Mouse (Mus musculus): ENCODE data around the gene Catsper4. TPM values are rescaled to one million over a fixed set of nuclear protein-coding genes. Genes with fewer than 3 reads are reported as not detected.
A peak's percentile ranks its signal among the peaks of the same experiment; 100 is the strongest.

Catsper4 gene
- polyA plus RNA-seq, 1 experiment from 2014 or later = 0.23 TPM

DNA sequence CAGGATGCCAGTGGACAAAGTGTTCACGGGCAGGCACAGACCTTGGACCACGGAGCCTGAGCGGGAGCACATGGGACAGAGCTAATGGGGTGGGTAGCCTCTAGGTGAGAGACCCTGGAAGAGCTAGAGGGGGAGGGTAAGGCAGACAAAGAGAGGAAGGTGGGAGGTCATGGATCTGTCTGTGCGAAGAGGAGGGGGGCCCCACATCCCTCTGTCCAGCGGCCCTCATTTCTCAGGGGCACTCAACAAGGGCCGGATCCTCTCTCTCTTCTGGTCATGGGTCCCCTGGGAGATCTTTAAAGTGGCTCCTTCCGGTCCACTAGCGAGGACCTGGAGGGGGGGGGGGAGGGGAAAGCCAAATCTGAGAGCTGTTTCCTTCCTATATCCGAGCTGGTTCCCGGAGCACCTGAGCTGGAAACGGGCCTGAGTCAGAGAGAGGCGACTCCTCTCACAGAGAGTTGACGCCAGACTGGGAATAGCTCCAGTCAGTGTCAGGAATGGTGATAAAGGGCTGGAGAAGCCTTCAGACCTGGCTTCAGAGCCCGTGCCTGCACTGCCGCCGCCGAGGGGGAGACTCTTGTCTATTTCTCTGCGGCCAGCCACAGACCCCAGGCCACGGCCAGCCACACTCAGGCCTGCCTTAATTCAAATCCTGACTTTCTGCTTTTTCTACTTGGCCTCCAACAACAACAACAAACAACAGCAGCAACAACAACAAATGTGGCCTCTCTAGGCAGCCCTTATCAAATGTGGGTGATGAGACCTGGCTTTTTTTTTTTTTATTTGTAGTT is 29.4 kb upstream of the Catsper4 start:
- H3K4me3 ChIP-seq = no peak overlapping the region
- no peaks in the 10 kb centered on the region for H3K36me3 ChIP-seq
- 13% methylated on average over 19 of the region's 19 CpGs for WGBS
- H3K27me3 ChIP-seq = peaks cover 48% of the 10 kb centered on the region
- ATAC-seq (ENCODE audit: low FRiP score, low read depth) = no peak
- peak overlapping the region; percentile 35; the same call in 1 of the 2 replicates for H3K9ac ChIP-seq
- no peak overlapping the region for H3K27ac ChIP-seq
- H3K4me1 ChIP-seq = peaks cover 48% of the 10 kb centered on the region
- H3K9me3 ChIP-seq = no peaks in the 10 kb centered on the region
- H3K4me2 ChIP-seq (replicated peaks) = 0 out of 2 replicates have a peak overlapping the region, but pooled peaks have one; percentile 9

DNA sequence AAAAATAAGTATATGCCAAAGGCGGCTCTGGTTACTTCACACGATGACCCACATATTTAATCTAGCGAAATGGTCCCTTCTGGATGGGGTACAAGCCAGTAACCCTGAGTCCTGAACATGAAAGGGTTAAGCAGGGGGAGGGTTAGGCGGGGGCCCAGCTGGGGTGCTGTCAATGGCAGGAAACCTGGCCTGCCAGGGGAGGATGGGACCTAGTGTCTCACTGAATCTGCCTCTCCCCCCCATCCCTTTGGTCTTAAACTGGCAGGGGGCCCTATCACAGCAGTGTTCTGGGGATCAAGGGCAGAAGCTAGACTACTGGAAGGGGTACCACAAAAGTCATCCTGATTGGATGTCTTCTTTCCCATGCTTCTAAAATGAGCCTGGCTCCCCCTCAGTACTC is 28.7 kb upstream of the Catsper4 start:
- H3K4me2 ChIP-seq (replicated peaks) = no peak overlapping the region
- 26% methylated on average over 4 of the region's 4 CpGs for WGBS
- H3K36me3 ChIP-seq = no peaks in the 10 kb centered on the region
- peaks cover 55% of the 10 kb centered on the region for H3K27me3 ChIP-seq
- peak overlapping the region; percentile 35; the same call in 1 of the 2 replicates for H3K9ac ChIP-seq
- peaks cover 55% of the 10 kb centered on the region for H3K4me1 ChIP-seq
- no peak for ATAC-seq (ENCODE audit: low FRiP score, low read depth)
- H3K9me3 ChIP-seq = no peaks in the 10 kb centered on the region
- H3K27ac ChIP-seq = no peak overlapping the region
- H3K4me3 ChIP-seq = no peak overlapping the region

DNA sequence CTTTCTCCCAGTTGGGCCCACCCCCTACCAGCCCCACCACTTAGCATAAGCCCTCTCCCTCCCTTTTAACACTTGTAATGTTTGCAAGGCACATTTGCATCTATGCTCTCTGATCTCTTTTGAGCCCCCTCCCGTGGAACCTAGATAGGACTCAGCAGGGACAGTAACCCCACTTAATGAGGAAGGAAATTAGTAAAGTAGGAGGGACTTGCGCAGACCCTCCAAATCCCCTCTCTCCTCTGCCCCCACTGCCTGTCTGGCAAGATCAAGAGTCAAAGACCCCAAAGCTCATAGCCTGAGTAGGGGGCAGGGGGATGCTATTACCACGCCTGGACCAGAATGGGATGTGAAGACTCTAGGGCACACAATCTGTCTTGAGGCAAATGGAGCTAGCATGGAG is 27.7 kb upstream of the Catsper4 start:
- no peak overlapping the region for H3K9ac ChIP-seq
- H3K27me3 ChIP-seq = peaks cover 65% of the 10 kb centered on the region
- no peak overlapping the region for H3K27ac ChIP-seq
- H3K36me3 ChIP-seq = no peaks in the 10 kb centered on the region
- H3K9me3 ChIP-seq = no peaks in the 10 kb centered on the region
- H3K4me3 ChIP-seq = no peak overlapping the region
- no peak for ATAC-seq (ENCODE audit: low FRiP score, low read depth)
- no peak overlapping the region for H3K4me2 ChIP-seq (replicated peaks)
- 36% methylated on average over 3 of the region's 3 CpGs for whole genome bisulfite sequencing
- H3K4me1 ChIP-seq = peaks cover 65% of the 10 kb centered on the region

DNA sequence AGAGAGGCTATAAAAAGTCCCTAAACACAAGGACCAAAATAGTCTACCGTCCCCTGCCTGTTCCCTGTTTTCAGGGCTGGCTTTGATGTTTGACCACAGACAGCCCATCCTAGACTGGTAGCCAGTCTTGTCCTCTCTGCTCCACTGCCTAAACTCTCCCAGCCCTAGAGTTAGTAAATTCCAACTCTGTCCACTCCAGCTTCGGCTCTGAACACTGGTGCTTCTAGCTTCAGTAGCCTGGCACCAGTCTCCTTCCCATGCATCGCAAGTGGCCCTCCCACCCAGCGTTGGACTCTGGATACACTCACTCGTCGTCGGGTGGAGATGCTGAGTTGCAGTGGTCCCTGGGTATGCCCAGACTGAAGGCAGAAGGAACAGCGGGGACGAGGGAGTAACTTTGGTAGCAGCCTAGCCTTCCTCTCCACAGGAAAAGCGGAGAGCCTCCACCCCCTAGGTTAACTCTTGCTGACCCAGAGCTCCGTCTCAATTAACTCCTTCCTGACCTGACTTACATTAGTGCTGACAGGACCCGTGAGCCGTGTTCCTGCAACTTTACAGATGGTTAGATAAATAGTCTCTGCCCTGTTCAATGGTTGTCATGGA is 26.6 kb upstream of the Catsper4 start, which contains the start of gene Grrp1:
Gene Grrp1, minus strand, starts transcription at position 385 of the 603 bp plus-strand sequence.
- peaks cover 75% of the 10 kb centered on the region for H3K27me3 ChIP-seq

DNA sequence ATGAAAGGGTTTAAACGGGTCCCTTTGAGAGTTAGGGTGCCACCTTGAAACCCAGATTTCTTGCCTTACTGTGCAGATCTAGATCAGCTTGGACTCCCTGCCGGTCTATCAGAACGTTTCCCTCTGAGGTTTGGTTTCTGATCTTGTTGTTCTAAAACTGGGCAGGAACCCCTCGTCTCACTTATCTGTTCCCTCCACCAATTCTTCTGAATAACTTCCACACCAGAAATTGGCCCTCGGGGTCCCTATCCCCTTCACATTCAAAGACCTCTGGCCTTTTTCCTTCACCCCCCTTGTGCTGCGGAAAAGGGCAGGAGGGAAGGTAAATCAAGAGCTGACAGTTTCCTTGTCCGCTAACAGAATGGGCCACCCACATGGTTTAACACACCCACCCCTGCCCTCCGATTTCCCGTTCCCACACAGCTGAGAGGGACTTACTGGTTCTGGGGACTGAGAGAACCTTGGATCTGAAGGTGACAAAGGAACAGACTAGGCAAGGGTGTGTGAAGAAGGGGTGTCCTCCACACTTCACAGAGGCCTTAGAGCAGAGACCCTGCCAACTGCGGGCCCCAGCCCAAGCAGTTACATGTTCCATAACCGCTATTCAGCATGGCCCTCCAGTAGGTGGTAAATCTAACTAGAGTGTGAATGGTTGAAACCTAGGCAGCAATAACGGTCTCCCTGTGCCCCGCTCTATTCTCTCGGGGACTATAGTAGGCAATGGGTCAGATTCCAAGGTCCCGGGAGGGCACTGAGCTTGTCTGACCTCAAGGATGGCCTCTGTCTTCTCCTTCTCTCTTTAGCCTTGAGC is 25.9 kb upstream of the Catsper4 start:
- WGBS = 11% methylated on average over 15 of the region's 15 CpGs
- Histone ChIP-seq H3K9ac (peak overlapping the region; percentile 56), H3K9me3 (no peaks in the 10 kb centered on the region), H3K4me1 (peaks cover 71% of the 10 kb centered on the region), H3K36me3 (no peaks in the 10 kb centered on the region), H3K4me2 (replicated peaks) (peak overlapping the region; percentile 93), H3K4me3 (peak overlapping the region; percentile 56), H3K27ac (peak overlapping the region; percentile 10; the same call in 1 of the 2 replicates), H3K27me3 (peaks cover 82% of the 10 kb centered on the region)
- ATAC-seq (ENCODE audit: low FRiP score, low read depth) = no peak

More for the DNA sequence above, 26.6 kb upstream of the Catsper4 start, which contains the start of gene Grrp1:
- Histone ChIP-seq H3K36me3 (no peaks in the 10 kb centered on the region), H3K9me3 (no peaks in the 10 kb centered on the region), H3K27ac (0 out of 2 replicates have a peak within 1 kb of the TSS, but pooled peaks have one; percentile 10), H3K4me1 (peaks cover 71% of the 10 kb centered on the region), H3K4me3 (peak within 1 kb of the TSS; percentile 56), H3K9ac (peak within 1 kb of the TSS; percentile 56), H3K4me2 (replicated peaks) (peak within 1 kb of the TSS; percentile 93)
- under 1% methylated on average over 13 of the region's 13 CpGs for WGBS
- ATAC-seq (ENCODE audit: low FRiP score, low read depth) = no peak

DNA sequence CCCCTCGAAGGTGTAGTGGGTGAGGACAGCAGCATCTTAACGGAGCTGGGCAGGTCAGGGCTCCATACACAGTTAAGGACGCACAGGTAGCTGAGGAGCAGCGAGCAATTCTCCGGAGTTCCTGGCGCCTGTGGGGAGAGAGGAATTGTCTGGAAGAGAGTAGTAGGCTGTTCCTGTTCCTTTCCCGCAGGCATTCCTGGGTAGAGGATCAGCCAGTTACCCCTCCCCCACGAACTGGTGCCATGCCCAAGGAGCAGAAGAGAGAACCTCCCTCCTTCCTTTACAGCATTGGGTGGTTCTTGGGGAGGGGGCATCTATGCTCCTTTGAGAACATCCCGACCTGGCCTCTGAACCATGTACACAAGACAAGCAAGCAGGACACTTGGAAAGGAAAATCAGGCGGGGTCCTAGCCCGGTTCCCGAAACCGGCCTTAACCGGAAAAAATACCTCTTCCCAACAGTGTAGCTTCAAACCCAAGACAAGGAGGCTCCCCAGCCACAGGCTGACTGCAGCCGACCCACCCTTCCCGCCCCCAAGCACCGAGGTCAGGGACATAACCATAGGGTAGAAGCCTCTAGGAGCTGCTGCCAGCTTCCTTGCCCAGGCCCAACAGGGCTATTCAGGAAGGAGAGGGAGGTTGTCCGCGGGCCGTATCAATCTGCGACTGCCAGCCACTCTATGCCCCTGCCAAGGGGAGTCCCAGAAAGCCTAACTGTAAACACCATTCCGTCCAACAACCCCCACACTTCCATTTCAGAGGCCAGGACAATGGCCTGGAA is 25.1 kb upstream of the Catsper4 start:
- Histone ChIP-seq H3K27ac (peak overlapping the region; percentile 10; the same call in 1 of the 2 replicates), H3K4me1 (peaks cover 71% of the 10 kb centered on the region)

DNA sequence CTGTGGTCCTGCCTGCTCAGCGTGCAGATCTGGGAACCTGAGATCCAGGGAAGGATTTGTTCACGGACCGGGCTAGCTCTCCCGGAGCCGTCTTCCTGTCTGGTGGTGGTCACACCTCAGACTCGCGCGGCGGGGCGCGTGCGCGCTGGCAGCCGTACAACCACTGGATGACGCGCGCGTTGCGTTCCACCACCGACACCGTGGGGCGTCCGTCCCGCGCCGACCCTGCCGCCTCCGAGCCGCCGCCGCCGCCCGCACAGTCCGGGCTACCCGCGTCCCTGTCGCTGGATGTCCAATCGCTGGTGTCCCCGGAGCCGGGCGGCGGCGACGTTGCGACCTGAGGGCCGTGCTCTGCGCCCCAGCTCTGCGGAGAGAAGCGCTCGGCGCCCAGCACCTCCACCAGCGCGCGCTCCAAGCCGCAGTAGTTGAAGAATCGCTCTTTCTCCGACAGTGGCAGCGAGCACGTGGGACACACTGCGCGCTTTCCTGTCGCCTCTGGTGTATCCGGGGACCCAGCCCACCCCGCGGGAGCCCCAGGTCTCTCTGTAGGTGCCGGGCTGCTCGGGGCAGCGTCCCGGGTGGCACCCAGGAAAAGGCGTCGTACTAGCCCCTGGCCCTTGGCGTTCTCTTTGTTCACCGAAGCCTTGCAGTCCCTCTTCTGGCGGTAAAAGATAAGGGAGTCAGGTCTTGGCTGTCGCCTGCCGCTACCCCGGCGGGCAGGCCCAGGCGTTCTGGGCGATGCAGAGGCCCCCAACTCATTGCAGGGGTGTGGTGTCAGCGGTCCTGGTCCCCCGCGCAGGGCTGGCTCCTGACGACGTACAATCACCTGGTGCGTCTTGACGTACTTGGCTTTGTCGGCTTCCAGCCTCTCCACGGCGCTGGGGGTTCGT is 24.3 kb upstream of the Catsper4 start:
- WGBS = under 1% methylated on average over 91 of the region's 91 CpGs
- no peak overlapping the region for H3K27ac ChIP-seq
- H3K4me3 ChIP-seq = peak overlapping the region; percentile 56
- ATAC-seq (ENCODE audit: low FRiP score, low read depth) = no peak
- H3K36me3 ChIP-seq = no peaks in the 10 kb centered on the region
- peak overlapping the region; percentile 69 for H3K9ac ChIP-seq
- H3K9me3 ChIP-seq = no peaks in the 10 kb centered on the region
- H3K4me2 ChIP-seq (replicated peaks) = peak overlapping the region; percentile 93
- peaks cover 99% of the 10 kb centered on the region for H3K27me3 ChIP-seq
- H3K4me1 ChIP-seq = peaks cover 63% of the 10 kb centered on the region

More for the DNA sequence above, 25.1 kb upstream of the Catsper4 start:
- Histone ChIP-seq H3K9me3 (no peaks in the 10 kb centered on the region), H3K9ac (peak overlapping the region; percentile 69), H3K27me3 (peaks cover 90% of the 10 kb centered on the region), H3K4me2 (replicated peaks) (peak overlapping the region; percentile 93), H3K36me3 (no peaks in the 10 kb centered on the region), H3K4me3 (peak overlapping the region; percentile 56)
- ATAC-seq (ENCODE audit: low FRiP score, low read depth) = no peak
- 9% methylated on average over 22 of the region's 22 CpGs for WGBS

DNA sequence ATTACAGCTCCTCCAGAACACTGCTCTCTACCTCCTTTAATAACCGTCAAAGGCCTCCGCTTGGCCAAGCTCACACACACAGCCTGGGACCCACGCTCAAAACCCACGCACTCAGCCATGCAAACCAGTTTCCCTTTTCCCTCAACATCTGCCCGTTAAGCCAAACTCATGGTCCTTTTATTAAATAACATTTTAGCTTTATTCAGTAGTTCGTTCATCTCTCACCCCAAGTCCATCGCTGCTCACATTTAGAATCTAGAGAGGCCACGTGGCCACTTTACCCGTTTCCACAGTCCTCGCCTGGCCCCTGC is 23.7 kb upstream of the Catsper4 start:
- H3K9ac ChIP-seq = 0 out of 2 replicates have a peak overlapping the region, but pooled peaks have one; percentile 20
- H3K9me3 ChIP-seq = no peaks in the 10 kb centered on the region
- H3K4me1 ChIP-seq = peaks cover 62% of the 10 kb centered on the region
- H3K4me2 ChIP-seq (replicated peaks) = peak overlapping the region; percentile 93
- H3K27ac ChIP-seq = no peak overlapping the region
- H3K36me3 ChIP-seq = no peaks in the 10 kb centered on the region
- peak overlapping the region; percentile 56 for H3K4me3 ChIP-seq
- peaks cover 98% of the 10 kb centered on the region for H3K27me3 ChIP-seq
- 11% methylated on average over 10 of the region's 10 CpGs for WGBS
- no peak for ATAC-seq (ENCODE audit: low FRiP score, low read depth)

DNA sequence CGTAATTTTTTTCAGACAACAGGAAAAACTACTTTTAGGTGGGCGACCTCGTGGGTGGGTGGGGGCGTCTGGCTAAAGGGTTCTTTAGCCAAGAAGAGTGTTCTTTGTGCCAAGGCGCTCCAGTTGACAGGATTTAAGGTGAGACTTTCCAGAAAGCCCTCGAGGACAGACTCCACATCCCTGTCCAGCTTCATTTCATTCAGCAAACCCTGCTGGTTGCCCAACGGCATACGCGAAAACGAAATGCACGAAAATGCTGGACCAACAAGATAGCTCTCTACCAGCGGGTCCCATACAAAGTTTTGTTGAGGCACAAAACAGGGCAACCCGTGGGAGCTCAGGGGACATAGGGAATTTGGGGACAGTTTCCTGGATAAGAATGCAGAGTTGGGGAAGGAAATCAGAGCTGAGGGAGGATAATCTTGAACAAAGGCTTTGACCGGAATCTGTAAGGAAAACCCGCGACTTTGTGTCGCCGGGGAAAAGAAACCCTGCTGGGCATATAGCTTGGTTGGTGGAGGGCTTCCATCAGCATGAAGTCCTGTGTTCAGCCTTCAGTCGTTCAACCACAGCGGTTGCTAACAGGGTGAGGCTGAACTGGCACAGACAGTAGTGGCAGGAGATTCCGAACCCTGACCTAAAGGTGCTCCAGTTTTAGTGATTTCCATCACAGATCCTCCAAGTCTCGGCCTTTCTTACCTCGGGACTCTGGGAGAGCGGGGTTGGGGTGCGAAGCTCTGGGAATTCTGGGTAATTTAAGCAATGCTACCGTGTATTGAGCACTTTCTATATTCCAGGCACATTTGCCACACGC is 23.1 kb upstream of the Catsper4 start:
- ATAC-seq (ENCODE audit: low FRiP score, low read depth) = no peak
- H3K27me3 ChIP-seq = peaks cover 93% of the 10 kb centered on the region
- 7% methylated on average over 27 of the region's 27 CpGs for WGBS
- no peak overlapping the region for H3K27ac ChIP-seq
- no peaks in the 10 kb centered on the region for H3K36me3 ChIP-seq
- peak overlapping the region; percentile 48; the same call in 1 of the 2 replicates for H3K9ac ChIP-seq
- H3K9me3 ChIP-seq = no peaks in the 10 kb centered on the region
- H3K4me3 ChIP-seq = peak overlapping the region; percentile 56
- peaks cover 64% of the 10 kb centered on the region for H3K4me1 ChIP-seq
- H3K4me2 ChIP-seq (replicated peaks) = peak overlapping the region; percentile 93

DNA sequence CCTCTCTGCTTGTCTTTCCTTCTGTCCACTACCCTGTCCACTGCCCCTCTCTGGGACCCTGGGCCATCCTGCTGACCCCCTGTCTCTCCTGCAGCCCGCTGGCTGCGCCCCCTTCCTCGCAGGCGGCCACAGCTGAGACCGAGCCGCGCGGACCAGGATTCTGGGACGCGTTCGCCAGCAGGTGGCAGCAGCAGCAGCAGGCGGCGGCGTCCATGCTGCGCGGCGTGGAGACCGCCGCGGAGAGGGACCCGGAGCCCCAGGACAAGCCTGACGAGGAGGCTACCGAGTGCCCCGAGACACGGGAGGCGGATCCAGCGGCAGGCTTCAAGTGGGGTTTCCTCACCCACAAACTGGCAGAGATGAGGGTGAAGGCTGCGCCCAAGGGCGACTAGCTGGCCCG is 22.5 kb upstream of the Catsper4 start:
- WGBS = under 1% methylated on average over 30 of the region's 30 CpGs
- no peaks in the 10 kb centered on the region for H3K36me3 ChIP-seq
- peaks cover 64% of the 10 kb centered on the region for H3K4me1 ChIP-seq
- ATAC-seq (ENCODE audit: low FRiP score, low read depth) = peak; percentile 63
- peak overlapping the region; percentile 93 for H3K4me2 ChIP-seq (replicated peaks)
- H3K9ac ChIP-seq = peak overlapping the region; percentile 48; the same call in 1 of the 2 replicates
- peaks cover 86% of the 10 kb centered on the region for H3K27me3 ChIP-seq
- H3K27ac ChIP-seq = no peak overlapping the region
- peak overlapping the region; percentile 56 for H3K4me3 ChIP-seq
- no peaks in the 10 kb centered on the region for H3K9me3 ChIP-seq

All from limb, embryonic 13.5 days (tissue).